Mouse (Mus musculus): ENCODE measurements around the gene Tgm3. TPM values are rescaled to one million over a fixed set of nuclear protein-coding genes. Genes with fewer than 3 reads are reported as not detected.

Tgm3 gene
- total RNA-seq, 2 experiments from 2014 or later = 4.3 to 5.1 TPM

DNA sequence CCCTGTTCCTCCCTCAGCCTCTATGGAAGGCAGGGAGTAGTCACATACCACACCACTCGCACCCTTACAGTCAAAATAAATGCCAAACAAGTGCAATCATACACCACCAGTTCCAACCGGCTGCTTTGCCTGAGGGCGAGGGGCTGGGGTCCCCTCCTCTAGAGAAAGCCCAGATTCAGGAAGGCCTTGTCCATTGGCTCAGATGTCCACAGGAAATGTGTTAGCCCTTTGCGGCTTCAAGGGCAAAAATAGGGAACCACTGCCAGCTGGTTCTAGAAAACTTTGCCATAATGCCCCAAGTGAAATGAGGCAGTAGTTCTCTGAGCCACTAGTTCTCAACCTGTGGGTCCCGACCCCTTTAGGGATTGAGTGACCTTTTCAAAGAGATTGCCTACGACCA is 36.6 kb downstream of the Tgm3 start:
- DNase-seq (ENCODE audit: extremely low spot score in 1 of 2, low spot score in 2 of 2) = no peak
- intact Hi-C loops (cut with DNase I) = no loop called here

DNA sequence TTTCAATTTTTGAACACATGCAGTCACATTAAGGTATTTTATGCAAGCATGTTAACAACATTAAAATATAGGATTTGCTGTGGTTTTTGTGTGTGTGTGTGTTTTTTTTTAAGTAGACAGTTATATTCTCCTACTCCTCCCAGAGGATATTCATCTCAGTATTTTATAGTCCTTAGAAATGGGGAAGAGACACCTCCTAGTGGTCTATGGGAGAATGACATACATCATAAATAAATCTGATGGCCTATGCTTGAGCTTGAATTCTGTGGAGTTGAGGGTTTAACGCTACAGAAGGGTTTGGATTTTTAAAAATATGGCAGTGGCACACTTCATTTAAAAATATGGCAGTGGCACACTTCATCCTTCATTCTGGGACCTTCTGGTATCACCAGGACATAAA is 46.0 kb downstream of the Tgm3 start:
- peak in 1 of 2 experiments; percentile 56 for DNase-seq (ENCODE audit: extremely low spot score in 1 of 2, low spot score in 2 of 2)
- intact Hi-C loops (cut with DNase I) = loop anchor here (2.0 kb wide), 1 partner anchor 153 kb away; no protein-coding TSS in a partner anchor

DNA sequence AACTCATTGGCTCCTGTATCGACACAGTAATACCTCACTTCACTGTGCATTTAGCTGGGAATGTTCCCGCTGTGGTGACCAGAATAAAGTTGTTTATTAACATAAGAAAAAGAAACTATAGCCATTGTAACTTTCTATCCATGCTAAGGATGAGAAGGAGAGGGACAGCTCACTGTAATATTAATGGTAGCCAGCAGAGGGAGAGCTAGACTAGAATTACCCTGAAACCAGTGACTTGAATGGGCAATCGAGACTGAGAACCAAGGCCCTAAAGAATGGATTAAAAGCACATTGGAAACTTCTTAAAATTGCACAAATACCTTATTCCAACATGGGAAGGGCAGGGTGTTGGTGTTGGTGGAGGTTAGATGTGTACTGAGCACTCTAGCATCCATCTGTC is 56.1 kb downstream of the Tgm3 start:
- peak in 1 of 2 experiments; percentile 17 for DNase-seq (ENCODE audit: extremely low spot score in 1 of 2, low spot score in 2 of 2)

DNA sequence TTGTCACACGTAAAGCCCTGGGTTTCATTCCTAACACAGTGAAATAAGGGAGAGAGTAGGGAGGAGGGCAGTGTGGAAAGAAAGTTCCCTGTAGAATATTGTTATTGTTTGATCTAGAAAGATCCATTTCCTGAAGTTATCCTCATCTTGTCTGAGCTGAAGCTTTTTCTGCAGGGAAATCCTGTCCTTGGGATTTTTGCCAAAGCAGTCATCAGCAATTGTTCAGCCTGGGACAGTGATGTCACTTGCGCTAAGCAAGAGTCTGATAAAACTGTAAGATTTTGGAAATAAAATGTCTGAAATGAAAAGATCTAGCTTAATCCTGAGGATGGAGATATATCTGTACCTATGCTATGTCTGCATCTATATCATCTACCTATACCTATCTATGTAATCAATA is 58.2 kb downstream of the Tgm3 start:
- intact Hi-C loops (cut with DNase I) = no loop called here
- DNase-seq (ENCODE audit: extremely low spot score in 1 of 2, low spot score in 2 of 2) = no peak

More for the DNA sequence above, 56.1 kb downstream of the Tgm3 start:
- intact Hi-C loops (cut with DNase I) = loop anchor here (1.0 to 5.0 kb wide), 2 partner anchors 100 to 179 kb away; no protein-coding TSS in a partner anchor

Small RNA genes within 50 kb of the gene (microRNA-seq; reads per million reads assigned to microRNA genes)
- gene Mir6339 = not detected

Other genes with a start within 250 kb of the Tgm3 start
- gene Stk35, start 211.8 kb upstream of the Tgm3 start, total RNA-seq (2021) = 10 to 100 TPM; 26.2 to 27.1 TPM
- 1 to 10 TPM in 1 of 2 experiments, under 1 TPM in 1; 0.39 to 1.1 TPM for gene Tgm6, start 100.1 kb downstream of the Tgm3 start, total RNA-seq (2021)
- 100 to 1,000 TPM; 108 to 112 TPM for gene Snrpb, start 167.1 kb downstream of the Tgm3 start, total RNA-seq (2021)
- gene Tmc2, start 182.8 kb downstream of the Tgm3 start, total RNA-seq (2021) = not detected

Data from left cerebral cortex, postnatal 10 days (tissue).